Mouse (Mus musculus) thymus, adult 2 months (tissue): ENCODE measurements at regions not wholly inside any gene's neighbourhood (a gene's known extent, or its start where the extent isn't known, plus 50 kb on each side); places are given as distances from the start of the nearest gene placed in this dataset.

ENCODE experiments used
- DNase-seq: peaks from one replicate; pipeline ENCODE4 v3.0.0; 2021
- H3K27ac ChIP-seq: fragments of 200-500 bp; 2 replicates; pipeline ENCODE4 v1.5.1; 2012; ENCODE audit warnings: low read length, control low read depth; ENCODE audit not compliant: control insufficient read depth, insufficient read depth
- H3K27me3 ChIP-seq: fragments of 200-500 bp; 2 replicates; pipeline ENCODE4 v1.6.1; 2012; ENCODE audit warnings: mild to moderate bottlenecking, low read length, moderate library complexity, mixed read lengths; ENCODE audit not compliant: control insufficient read depth, insufficient read depth
- H3K36me3 ChIP-seq: fragments of 200-500 bp; 2 replicates; pipeline ENCODE4 v1.6.1; 2012; ENCODE audit warnings: mild to moderate bottlenecking, low read length, moderate library complexity; ENCODE audit not compliant: control insufficient read depth, insufficient read depth
- H3K4me1 ChIP-seq: fragments of 200-500 bp; replicated peaks from 2 replicates; pipeline ENCODE4 v1.6.1; 2012; ENCODE audit warnings: low read length; ENCODE audit not compliant: control insufficient read depth, insufficient read depth
- H3K4me3 ChIP-seq: fragments of 200-500 bp; 2 replicates; pipeline ENCODE4 v1.5.1; 2012; ENCODE audit warnings: mild to moderate bottlenecking, low read length, control low read depth, moderate library complexity; ENCODE audit not compliant: control insufficient read depth, insufficient read depth
- CTCF ChIP-seq: fragments of 200-500 bp; IDR thresholded peaks from 2 replicates; pipeline ENCODE4 v1.5.1; 2012; ENCODE audit warnings: mild to moderate bottlenecking, control low read depth, low read length, moderate library complexity, borderline replicate concordance; ENCODE audit not compliant: control insufficient read depth, poor library complexity, insufficient read depth; ENCODE audit errors: extremely low read depth
- POLR2A ChIP-seq: fragments of 200-500 bp; IDR thresholded peaks from 2 replicates; pipeline ENCODE4 v1.6.1; 2012; ENCODE audit warnings: mild to moderate bottlenecking, low read length, control low read depth, moderate library complexity; ENCODE audit not compliant: control insufficient read depth, poor library complexity, insufficient read depth; ENCODE audit errors: extremely low read depth
- WGBS: fragments of 180-500 bp; shearing (Covaris S2); methylation state at CpG from one replicate; pipeline ENCODE4 v1.1.7; 2018; 5-methylcytosine and 5-hydroxymethylcytosine counted together

- Histone ChIP-seq H3K27ac (no peak overlapping the region), H3K4me1 (peaks cover 15% of the 10 kb centered on the region), H3K27me3 (no peaks in the 10 kb centered on the region), H3K36me3 (no peaks in the 10 kb centered on the region), H3K4me3 (no peak overlapping the region)
- WGBS, result 31% methylated on average over 9 of the region's 9 CpGs
- TF ChIP-seq POLR2A, result no peak
- no peak for TF ChIP-seq CTCF
- peak; percentile 26 for DNase-seq
Observed at GRCm38 (mm10) chr12:73449069-73449468, 97.1 kb downstream of the Tmem30b start.

- Histone ChIP-seq H3K27me3 (no peaks in the 10 kb centered on the region), H3K4me3 (no peak overlapping the region), H3K4me1 (peaks cover 15% of the 10 kb centered on the region), H3K27ac (no peak overlapping the region), H3K36me3 (no peaks in the 10 kb centered on the region)
- TF ChIP-seq POLR2A (no peak), CTCF (no peak)
- 89% methylated on average over 10 of the region's 10 CpGs for WGBS
- no peak for DNase-seq
Observed at GRCm38 (mm10) chr12:73448388-73448965, 97.7 kb downstream of the Tmem30b start.

DNA sequence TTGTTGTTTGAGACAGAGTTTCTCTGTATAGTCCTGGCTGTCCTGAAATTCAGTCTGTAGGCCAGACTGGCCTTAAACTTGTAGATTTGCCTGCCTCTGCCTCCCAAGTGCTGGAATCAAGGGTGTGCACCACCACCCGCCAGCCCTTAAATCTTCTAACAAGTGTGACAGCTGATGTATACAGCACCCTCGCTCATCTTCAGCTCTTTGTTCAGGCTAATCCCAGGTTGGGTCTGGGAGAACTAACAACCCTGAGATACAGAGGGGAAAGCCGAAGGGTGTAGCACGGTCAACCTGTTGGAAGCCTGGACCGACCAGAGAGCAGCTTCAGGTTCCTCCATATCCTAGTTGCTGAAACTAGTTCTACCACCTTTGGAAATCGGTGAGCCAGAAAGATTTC lies 99.0 kb downstream of the Tmem30b start:
- WGBS, result 92% methylated on average over 6 of the region's 6 CpGs
- no peak for DNase-seq
- H3K4me1 ChIP-seq, result peaks cover 15% of the 10 kb centered on the region
- no peak overlapping the region for H3K27ac ChIP-seq
- no peak overlapping the region for H3K4me3 ChIP-seq
- no peaks in the 10 kb centered on the region for H3K36me3 ChIP-seq
- no peaks in the 10 kb centered on the region for H3K27me3 ChIP-seq
- no peak for TF ChIP-seq CTCF
- TF ChIP-seq POLR2A, result no peak

GRCm38 (mm10) chr12:73446148-73446547 lies 100.0 kb downstream of the Tmem30b start:
- Histone ChIP-seq H3K27me3 (no peaks in the 10 kb centered on the region), H3K4me3 (no peak overlapping the region), H3K36me3 (no peaks in the 10 kb centered on the region), H3K4me1 (peaks cover 15% of the 10 kb centered on the region), H3K27ac (no peak overlapping the region)
- 89% methylated on average over 7 of the region's 7 CpGs for WGBS
- no peak for DNase-seq
- TF ChIP-seq CTCF (no peak), POLR2A (no peak)

DNA sequence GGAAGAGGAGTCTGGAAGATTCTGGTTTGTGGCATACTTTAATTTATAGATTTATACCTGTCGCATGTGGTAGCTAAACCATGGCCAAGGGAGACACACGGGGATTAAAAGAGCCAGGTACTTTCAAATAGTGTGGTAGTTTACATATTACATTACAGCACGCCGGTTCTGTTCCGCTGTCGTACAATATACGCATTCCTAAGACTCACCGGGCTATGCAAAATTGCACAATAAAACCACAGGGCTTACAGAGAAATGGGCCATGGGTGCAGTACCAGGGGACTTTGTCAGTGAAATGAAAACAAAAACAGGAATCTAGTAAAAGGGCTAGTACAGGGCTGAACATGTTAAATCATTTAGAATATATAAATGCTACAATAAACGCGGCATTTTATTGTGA lies 100.6 kb downstream of the Tmem30b start:
- DNase-seq, result no peak
- 90% methylated on average over 10 of the region's 10 CpGs for WGBS

GRCm38 (mm10) chr12:73445128-73445527 lies 101.1 kb downstream of the Tmem30b start:
- Histone ChIP-seq H3K27ac (no peak overlapping the region), H3K27me3 (no peaks in the 10 kb centered on the region), H3K36me3 (no peaks in the 10 kb centered on the region), H3K4me1 (peaks cover 15% of the 10 kb centered on the region), H3K4me3 (no peak overlapping the region)
- no peak for TF ChIP-seq CTCF
- no peak for DNase-seq
- 41% methylated on average over 10 of the region's 10 CpGs for WGBS

More for the DNA sequence above, 100.6 kb downstream of the Tmem30b start:
- no peaks in the 10 kb centered on the region for H3K36me3 ChIP-seq
- H3K4me1 ChIP-seq, result peaks cover 15% of the 10 kb centered on the region
- TF ChIP-seq POLR2A, result no peak
- no peaks in the 10 kb centered on the region for H3K27me3 ChIP-seq
- no peak overlapping the region for H3K27ac ChIP-seq
- no peak overlapping the region for H3K4me3 ChIP-seq

- no peak for DNase-seq
- TF ChIP-seq POLR2A (no peak), CTCF (no peak)
- Histone ChIP-seq H3K36me3 (no peaks in the 10 kb centered on the region), H3K4me1 (peaks cover 4% of the 10 kb centered on the region), H3K27ac (no peak overlapping the region), H3K4me3 (no peak overlapping the region), H3K27me3 (no peaks in the 10 kb centered on the region)
- 97% methylated on average over 1 of the region's 1 CpGs for WGBS
Observed at GRCm38 (mm10) chr12:73441326-73441725, 104.9 kb downstream of the Tmem30b start.
